Mouse (Mus musculus): ENCODE measurements at regions not wholly inside any gene's neighbourhood (a gene's known extent, or its start where the extent isn't known, plus 50 kb on each side); places are given as distances from the start of the nearest gene placed in this dataset.

- no peak for ATAC-seq (ENCODE audit: extremely low read depth, insufficient number of reproducible peaks, low FRiP score, poor library complexity, severe bottlenecking)
These were observed 404.3 kb downstream of the Cetn3 start for GRCm38 (mm10) chr13:82187196-82187595.

DNA sequence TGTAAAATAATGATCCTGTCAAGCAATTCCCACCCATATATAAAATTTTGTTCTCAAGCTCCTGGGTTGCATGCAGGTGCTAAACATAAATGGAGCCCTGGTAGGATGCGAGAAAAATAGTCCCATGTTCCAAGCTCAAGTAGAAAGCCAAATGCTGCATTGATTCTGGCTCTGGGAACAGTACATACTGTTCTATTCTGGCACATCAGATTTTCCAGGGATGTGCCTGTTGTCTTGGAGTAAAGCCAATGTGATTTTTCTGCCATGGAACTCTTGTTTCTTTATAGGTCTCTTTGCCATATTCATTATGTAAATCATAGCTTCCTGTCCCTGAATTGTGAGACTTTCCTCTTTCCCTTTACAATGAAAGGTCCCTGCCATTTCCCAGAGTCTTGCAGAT is 417.9 kb downstream of the Cetn3 start:
- ATAC-seq (ENCODE audit: extremely low read depth, insufficient number of reproducible peaks, low FRiP score, poor library complexity, severe bottlenecking) = no peak

GRCm38 (mm10) chr13:82225430-82225829 is 442.6 kb downstream of the Cetn3 start:
- ATAC-seq (ENCODE audit: extremely low read depth, insufficient number of reproducible peaks, low FRiP score, poor library complexity, severe bottlenecking) = no peak

GRCm38 (mm10) chr13:82233901-82234300 is 451.0 kb downstream of the Cetn3 start:
- ATAC-seq (ENCODE audit: extremely low read depth, insufficient number of reproducible peaks, low FRiP score, poor library complexity, severe bottlenecking) = no peak

DNA sequence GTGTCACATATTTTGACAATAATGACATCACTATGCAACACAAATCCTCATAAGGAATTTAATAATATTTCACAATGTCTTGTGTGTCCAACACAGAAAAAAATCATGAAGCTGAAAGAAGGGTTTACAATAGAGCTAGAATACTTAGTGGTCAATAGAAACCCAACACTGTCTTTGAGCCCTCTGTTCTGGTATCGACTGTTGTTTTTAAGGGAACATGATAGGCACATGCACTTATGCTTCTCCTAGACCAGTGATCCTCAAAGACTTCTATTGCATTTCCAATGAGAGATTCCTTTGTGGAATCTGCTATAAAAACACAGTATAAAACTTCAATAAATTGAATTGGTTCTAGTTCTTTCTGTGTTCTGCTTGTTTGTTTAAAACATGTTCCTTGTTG is 463.4 kb downstream of the Cetn3 start:
- ATAC-seq (ENCODE audit: extremely low read depth, insufficient number of reproducible peaks, low FRiP score, poor library complexity, severe bottlenecking) = no peak

DNA sequence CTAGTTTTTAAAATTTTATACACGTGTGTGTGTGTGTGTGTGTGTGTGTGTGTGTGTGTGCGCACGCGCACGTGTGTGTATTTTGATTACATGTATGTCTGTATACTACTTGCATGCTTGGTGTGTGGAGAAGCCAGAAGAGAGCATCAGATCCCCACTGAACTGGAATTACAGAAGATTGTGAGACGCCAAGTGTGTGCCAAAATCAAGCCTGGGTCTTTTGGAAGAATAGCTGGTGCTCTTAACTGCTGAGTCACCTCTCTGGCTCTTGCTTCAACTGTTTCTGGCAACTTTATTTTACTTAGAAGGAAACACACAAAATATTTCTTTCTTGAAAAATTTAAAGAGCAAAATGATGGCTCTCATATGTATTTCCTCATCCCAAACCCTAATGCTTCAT is 467.5 kb downstream of the Cetn3 start:
- no peak for ATAC-seq (ENCODE audit: extremely low read depth, insufficient number of reproducible peaks, low FRiP score, poor library complexity, severe bottlenecking)

- no peak for ATAC-seq (ENCODE audit: extremely low read depth, insufficient number of reproducible peaks, low FRiP score, poor library complexity, severe bottlenecking)
These were observed 475.6 kb downstream of the Cetn3 start for GRCm38 (mm10) chr13:82258491-82258935.

- no peak for ATAC-seq (ENCODE audit: extremely low read depth, insufficient number of reproducible peaks, low FRiP score, poor library complexity, severe bottlenecking)
These were observed 481.4 kb downstream of the Cetn3 start for GRCm38 (mm10) chr13:82264236-82264635.

DNA sequence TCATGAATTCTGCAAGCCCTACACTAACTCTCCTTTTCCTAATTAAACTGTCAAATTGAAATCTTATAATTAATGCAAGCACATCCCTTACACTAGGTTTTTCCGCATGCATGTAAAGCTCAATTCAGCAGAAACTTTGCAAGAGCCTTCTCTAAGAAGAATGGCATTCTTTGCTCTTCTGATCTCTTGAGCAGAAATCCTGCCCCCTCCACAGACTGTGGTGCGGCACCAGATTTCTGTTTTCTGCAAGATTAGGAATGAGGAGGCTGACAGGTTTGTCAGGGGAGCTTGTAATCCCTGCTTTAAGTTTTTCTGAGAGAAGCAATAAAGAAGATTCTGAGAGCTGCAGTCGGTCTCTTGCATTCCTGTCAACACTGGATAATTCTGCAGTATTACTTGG is 482.3 kb downstream of the Cetn3 start:
- ATAC-seq (ENCODE audit: extremely low read depth, insufficient number of reproducible peaks, low FRiP score, poor library complexity, severe bottlenecking) = no peak

DNA sequence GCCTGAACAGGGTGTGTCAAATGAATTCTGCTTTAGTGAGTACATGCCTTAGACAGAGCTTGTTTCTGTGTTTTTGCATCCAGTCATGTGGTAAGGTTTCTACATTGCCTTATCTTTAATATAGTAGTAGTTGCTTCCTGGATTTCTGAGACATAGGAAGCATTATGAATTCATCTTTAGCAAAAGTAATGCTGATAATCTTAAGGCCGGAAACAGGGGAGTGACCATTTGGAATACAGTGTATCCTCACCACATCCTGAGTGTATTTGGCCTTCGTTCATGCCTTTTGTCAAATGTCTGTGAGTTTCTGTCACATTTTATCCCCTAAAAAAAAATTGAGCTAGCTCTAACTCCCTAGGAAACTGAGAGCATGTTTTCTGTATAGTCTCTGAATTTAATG is 482.9 kb downstream of the Cetn3 start:
- no peak for ATAC-seq (ENCODE audit: extremely low read depth, insufficient number of reproducible peaks, low FRiP score, poor library complexity, severe bottlenecking)

- no peak for ATAC-seq (ENCODE audit: extremely low read depth, insufficient number of reproducible peaks, low FRiP score, poor library complexity, severe bottlenecking)
These were observed 491.9 kb downstream of the Cetn3 start for GRCm38 (mm10) chr13:82274733-82275132.

DNA sequence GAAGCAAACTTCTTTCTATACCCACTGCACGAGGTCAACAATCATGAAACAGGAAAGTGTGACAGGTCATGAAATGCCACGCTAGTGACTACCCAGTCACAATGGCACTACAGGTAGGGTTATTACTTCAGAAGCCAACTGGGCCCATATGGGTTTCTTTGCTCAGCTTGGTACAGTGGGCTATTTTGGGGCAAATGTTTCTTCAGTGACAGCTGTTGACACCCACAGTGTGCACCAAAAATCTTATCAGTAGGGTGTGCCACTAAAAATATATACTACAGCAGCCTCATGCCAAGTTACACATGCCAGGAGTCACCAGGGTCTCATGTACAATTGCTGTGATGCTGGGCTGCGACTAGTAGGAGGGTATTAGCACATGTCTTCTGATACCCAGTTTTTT is 493.1 kb downstream of the Cetn3 start:
- ATAC-seq (ENCODE audit: extremely low read depth, insufficient number of reproducible peaks, low FRiP score, poor library complexity, severe bottlenecking) = no peak

- no peak for ATAC-seq (ENCODE audit: extremely low read depth, insufficient number of reproducible peaks, low FRiP score, poor library complexity, severe bottlenecking)
These were observed 497.9 kb downstream of the Cetn3 start for GRCm38 (mm10) chr13:82280744-82281143.

DNA sequence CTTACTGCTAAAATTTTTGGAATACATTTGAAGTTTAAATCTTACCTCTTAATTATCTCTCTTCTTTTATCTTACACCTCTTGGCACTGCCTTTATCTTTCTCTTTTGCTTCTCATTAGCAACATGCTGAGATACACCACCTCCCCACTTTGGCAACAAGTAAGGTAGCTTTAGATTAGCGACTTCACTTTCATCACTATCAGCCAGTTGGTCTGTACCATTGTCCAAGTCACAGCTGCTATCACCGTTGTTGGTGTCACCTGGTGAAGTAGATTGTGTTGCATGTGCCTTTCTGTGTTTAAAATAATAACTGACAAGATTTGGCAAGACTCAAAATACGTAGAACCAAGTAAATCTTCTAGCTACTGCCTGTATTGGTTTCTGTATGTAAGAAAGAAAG is 513.0 kb downstream of the Cetn3 start:
- no peak for ATAC-seq (ENCODE audit: extremely low read depth, insufficient number of reproducible peaks, low FRiP score, poor library complexity, severe bottlenecking)

- no peak for ATAC-seq (ENCODE audit: extremely low read depth, insufficient number of reproducible peaks, low FRiP score, poor library complexity, severe bottlenecking)
These were observed 521.4 kb downstream of the Cetn3 start for GRCm38 (mm10) chr13:82304227-82304626.

DNA sequence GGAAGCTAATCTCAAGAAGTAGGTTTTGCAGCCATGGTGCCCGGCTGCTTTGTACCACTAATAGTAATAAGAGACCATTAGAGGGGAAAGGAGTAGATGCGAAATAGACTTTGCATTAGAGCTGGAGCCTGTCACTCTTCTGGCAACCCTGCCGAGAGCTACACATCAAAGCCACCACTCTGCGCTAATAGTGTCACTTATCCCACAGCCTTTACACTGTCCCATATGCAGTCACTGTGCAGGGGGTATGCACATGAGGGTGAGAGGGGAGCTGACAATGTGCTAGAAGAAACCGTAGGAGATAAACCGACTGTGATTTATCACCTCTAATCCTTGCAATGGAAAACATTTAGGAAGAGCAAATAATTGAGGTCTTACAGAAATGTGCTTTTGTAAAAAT is 522.2 kb downstream of the Cetn3 start:
- no peak for ATAC-seq (ENCODE audit: extremely low read depth, insufficient number of reproducible peaks, low FRiP score, poor library complexity, severe bottlenecking)

DNA sequence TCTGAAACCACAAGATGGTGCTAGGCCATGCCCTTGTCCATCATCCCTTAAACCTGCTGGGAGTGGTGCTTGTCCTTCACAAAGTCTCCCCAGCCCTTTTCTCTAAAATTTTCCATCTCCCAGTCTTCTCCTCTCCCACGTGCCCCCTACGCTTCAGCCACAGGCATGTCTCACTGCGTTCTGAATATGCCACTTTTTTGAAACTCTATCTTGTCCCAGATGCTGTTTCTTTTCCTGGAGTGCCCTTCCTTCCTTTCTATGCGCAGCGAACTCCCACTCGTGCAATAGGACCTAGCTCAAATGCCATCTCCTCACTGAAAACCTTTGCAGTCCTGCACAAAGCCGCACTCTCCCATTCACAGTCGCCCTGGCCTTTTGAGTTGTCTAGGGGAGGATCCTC is 525.5 kb downstream of the Cetn3 start:
- no peak for ATAC-seq (ENCODE audit: extremely low read depth, insufficient number of reproducible peaks, low FRiP score, poor library complexity, severe bottlenecking)

- ATAC-seq (ENCODE audit: extremely low read depth, insufficient number of reproducible peaks, low FRiP score, poor library complexity, severe bottlenecking) = no peak
These were observed 533.8 kb downstream of the Cetn3 start for GRCm38 (mm10) chr13:82316573-82317202.

- ATAC-seq (ENCODE audit: extremely low read depth, insufficient number of reproducible peaks, low FRiP score, poor library complexity, severe bottlenecking) = no peak
These were observed 534.3 kb downstream of the Cetn3 start for GRCm38 (mm10) chr13:82317203-82317580.

GRCm38 (mm10) chr13:82318395-82318794 is 535.5 kb downstream of the Cetn3 start:
- ATAC-seq (ENCODE audit: extremely low read depth, insufficient number of reproducible peaks, low FRiP score, poor library complexity, severe bottlenecking) = no peak

GRCm38 (mm10) chr13:82354355-82354754 is 571.5 kb downstream of the Cetn3 start:
- ATAC-seq (ENCODE audit: extremely low read depth, insufficient number of reproducible peaks, low FRiP score, poor library complexity, severe bottlenecking) = no peak
